Mouse (Mus musculus): Measurements from ENCODE around the gene Rasgrp4. TPM values are rescaled to one million over a fixed set of nuclear protein-coding genes. Genes with fewer than 3 reads are reported as not detected.
"Not testable (repeated sequence)": the region's sequence is repeated elsewhere in the genome, so short reads cannot be mapped to it uniquely, and the experiment has no call there.

Gene Rasgrp4
- total RNA-seq (2015; ENCODE audit: low replicate concordance) (3.5 and 23.4 TPM in 2 replicates), total RNA-seq (2017; ENCODE audit: low replicate concordance) (4.7 and 5.5 TPM in 2 replicates)

- no peak for ATAC-seq (replicated peaks; ENCODE audit: low FRiP score, poor library complexity, severe bottlenecking)
Measured at GRCm38 (mm10) chr7:29134693-29135386, at the start of gene Rasgrp4. Gene Rasgrp4, plus strand, starts transcription at chr7:29134851.

- ATAC-seq (replicated peaks; ENCODE audit: low FRiP score, poor library complexity, severe bottlenecking) = no peak
Measured at GRCm38 (mm10) chr7:29085981-29086380, 48.7 kb upstream of the Rasgrp4 start.

- no peak for ATAC-seq (replicated peaks; ENCODE audit: low FRiP score, poor library complexity, severe bottlenecking)
Measured at GRCm38 (mm10) chr7:29086902-29087301, 47.7 kb upstream of the Rasgrp4 start.

- ATAC-seq (replicated peaks; ENCODE audit: low FRiP score, poor library complexity, severe bottlenecking) = no peak
Measured at GRCm38 (mm10) chr7:29088817-29089216, 45.8 kb upstream of the Rasgrp4 start.

- ATAC-seq (replicated peaks; ENCODE audit: low FRiP score, poor library complexity, severe bottlenecking) = no peak
Measured at GRCm38 (mm10) chr7:29097131-29097530, 37.5 kb upstream of the Rasgrp4 start.

GRCm38 (mm10) chr7:29101286-29102017 is 33.2 kb upstream of the Rasgrp4 start:
- no peak for ATAC-seq (replicated peaks; ENCODE audit: low FRiP score, poor library complexity, severe bottlenecking)

- no peak for ATAC-seq (replicated peaks; ENCODE audit: low FRiP score, poor library complexity, severe bottlenecking)
Measured at GRCm38 (mm10) chr7:29108992-29109955, 25.4 kb upstream of the Rasgrp4 start.

- no peak for ATAC-seq (replicated peaks; ENCODE audit: low FRiP score, poor library complexity, severe bottlenecking)
Measured at GRCm38 (mm10) chr7:29118142-29118851, 16.4 kb upstream of the Rasgrp4 start.

GRCm38 (mm10) chr7:29119526-29119925 is 15.1 kb upstream of the Rasgrp4 start:
- no peak for ATAC-seq (replicated peaks; ENCODE audit: low FRiP score, poor library complexity, severe bottlenecking)

GRCm38 (mm10) chr7:29122821-29123220 is 11.8 kb upstream of the Rasgrp4 start:
- ATAC-seq (replicated peaks; ENCODE audit: low FRiP score, poor library complexity, severe bottlenecking) = no peak

GRCm38 (mm10) chr7:29123531-29124358 is 10.9 kb upstream of the Rasgrp4 start:
- ATAC-seq (replicated peaks; ENCODE audit: low FRiP score, poor library complexity, severe bottlenecking) = no peak

- 0 out of 2 replicates have a peak, but pooled peaks have one; percentile 60 for ATAC-seq (replicated peaks; ENCODE audit: low FRiP score, poor library complexity, severe bottlenecking)
Measured at GRCm38 (mm10) chr7:29124970-29125369, 9.7 kb upstream of the Rasgrp4 start, which contains the start of gene Ryr1. Gene Ryr1, minus strand, starts transcription at chr7:29125179.

GRCm38 (mm10) chr7:29126173-29126915 is 8.3 kb upstream of the Rasgrp4 start:
- ATAC-seq (replicated peaks; ENCODE audit: low FRiP score, poor library complexity, severe bottlenecking) = no peak

GRCm38 (mm10) chr7:29128725-29129124 is 5.9 kb upstream of the Rasgrp4 start:
- no peak for ATAC-seq (replicated peaks; ENCODE audit: low FRiP score, poor library complexity, severe bottlenecking)

GRCm38 (mm10) chr7:29134230-29134629 is 421 bp upstream of the Rasgrp4 start:
- no peak for ATAC-seq (replicated peaks; ENCODE audit: low FRiP score, poor library complexity, severe bottlenecking)

GRCm38 (mm10) chr7:29137429-29137828 is 2.8 kb downstream of the Rasgrp4 start:
- no peak for ATAC-seq (replicated peaks; ENCODE audit: low FRiP score, poor library complexity, severe bottlenecking)

GRCm38 (mm10) chr7:29139237-29139636 is 4.6 kb downstream of the Rasgrp4 start:
- not testable (repeated sequence) for ATAC-seq (replicated peaks; ENCODE audit: low FRiP score, poor library complexity, severe bottlenecking)

GRCm38 (mm10) chr7:29141416-29141815 is 6.8 kb downstream of the Rasgrp4 start:
- no peak for ATAC-seq (replicated peaks; ENCODE audit: low FRiP score, poor library complexity, severe bottlenecking)
